Mouse (Mus musculus) midbrain, postnatal 0 days (tissue): Measurements from ENCODE around the gene Thsd7b. TPM values are rescaled to one million over a fixed set of nuclear protein-coding genes. Genes with fewer than 3 reads are reported as not detected.
A peak's percentile ranks its signal among the peaks of the same experiment; 100 is the strongest.

Experiments used
- ATAC-seq: fragments of 200-750 bp; cut with Nextera tagmentation; 2 replicates; pipeline ENCODE4 v1.8.0; 2017; ENCODE audit warnings: moderate number of reproducible peaks, mild to moderate bottlenecking, moderate TSS enrichment, moderate library complexity; ENCODE audit not compliant: low FRiP score
- DNase-seq: peaks from one replicate; pipeline ENCODE4 v3.0.0-alpha.2; 2015; ENCODE audit warnings: low spot score
- H3K27ac ChIP-seq: fragments of 300-500 bp; sonication (generic); 2 replicates; pipeline ENCODE4 v1.5.1; 2014; ENCODE audit warnings: low read depth, mild to moderate bottlenecking, low read length, mixed read lengths
- H3K27me3 ChIP-seq: fragments of 300-500 bp; sonication (generic); 2 replicates; pipeline ENCODE4 v1.6.1; 2014; ENCODE audit warnings: low read length, control low read depth, mixed read lengths; ENCODE audit not compliant: insufficient read depth
- H3K36me3 ChIP-seq: fragments of 300-500 bp; sonication (generic); 2 replicates; pipeline ENCODE4 v1.6.1; 2014; ENCODE audit warnings: low read length, control low read depth, mixed read lengths; ENCODE audit not compliant: insufficient read depth
- H3K4me1 ChIP-seq: fragments of 300-500 bp; sonication (generic); 2 replicates; pipeline ENCODE4 v1.6.1; 2014; ENCODE audit warnings: mild to moderate bottlenecking, control low read depth, antibody characterized with exemption, low read length, mixed read lengths; ENCODE audit not compliant: insufficient read depth
- H3K4me2 ChIP-seq: fragments of 300-500 bp; sonication (generic); 2 replicates; pipeline ENCODE4 v1.6.1; 2014; ENCODE audit warnings: low read depth, mild to moderate bottlenecking, low read length, mixed read lengths; ENCODE audit not compliant: poor library complexity, severe bottlenecking
- H3K4me3 ChIP-seq: fragments of 300-500 bp; sonication (generic); 2 replicates; pipeline ENCODE4 v1.5.1; 2014; ENCODE audit warnings: low read depth, mild to moderate bottlenecking, low read length, moderate library complexity
- H3K9ac ChIP-seq: fragments of 300-500 bp; sonication (generic); replicated peaks from 2 replicates; pipeline ENCODE4 v1.6.1; 2014; ENCODE audit warnings: mild to moderate bottlenecking, low read length, moderate library complexity, mixed read lengths; ENCODE audit not compliant: poor library complexity, severe bottlenecking
- H3K9me3 ChIP-seq: fragments of 300-500 bp; sonication (generic); 2 replicates; pipeline ENCODE4 v1.6.1; 2016; ENCODE audit warnings: low read length, control low read depth
- CTCF ChIP-seq: IDR thresholded peaks from 2 replicates; pipeline ENCODE4 v1.5.1; 2016; ENCODE audit warnings: antibody characterized with exemption, mild to moderate bottlenecking
- WGBS: fragments of 180-500 bp; shearing (Covaris S2); extraction: QIAGEN DNeasy Blood & Tissue Kit; methylation state at CpG from one replicate; pipeline ENCODE4 v1.1.7; 2014; 5-methylcytosine and 5-hydroxymethylcytosine counted together
- polyA plus RNA-seq: library from polyadenylated mRNA; unstranded; fragments of >200 nt; fragmentation: Nextera tagmentation; extraction: Ambion mirVana; gene quantifications from 2 replicates; pipeline ENCODE4 v1.2.1, GENCODE M21; 2015
- total RNA-seq: library from RNA; depleted of rRNA; stranded (reverse); fragments of >200 nt; gene quantifications from 2 replicates; pipeline ENCODE4 v1.2.3, GENCODE M21; 2014

Thsd7b gene
- total and polyA plus RNA-seq, 2 experiments from 2014 or later: 11.6 to 20.8 TPM

GRCm38 (mm10) chr1:129365590-129365989, 92.5 kb downstream of the Thsd7b start:
- DNase-seq: no peak
- no peaks in the 10 kb centered on the region for H3K9me3 ChIP-seq
- H3K4me2 ChIP-seq: no peak overlapping the region
- H3K4me1 ChIP-seq: no peaks in the 10 kb centered on the region
- H3K4me3 ChIP-seq: no peak overlapping the region
- H3K27me3 ChIP-seq: no peaks in the 10 kb centered on the region
- no peak overlapping the region for H3K27ac ChIP-seq
- no peak for ATAC-seq
- WGBS: 46% methylated on average over 1 of the region's 1 CpGs
- H3K9ac ChIP-seq: no peak overlapping the region
- H3K36me3 ChIP-seq: no peaks in the 10 kb centered on the region
- TF ChIP-seq CTCF: no peak

GRCm38 (mm10) chr1:129386479-129386878, 113.4 kb downstream of the Thsd7b start:
- H3K4me2 ChIP-seq: no peak overlapping the region
- no peaks in the 10 kb centered on the region for H3K36me3 ChIP-seq
- no peaks in the 10 kb centered on the region for H3K27me3 ChIP-seq
- no peaks in the 10 kb centered on the region for H3K4me1 ChIP-seq
- DNase-seq (no peak), ATAC-seq (no peak)
- no peak overlapping the region for H3K9ac ChIP-seq
- no peak overlapping the region for H3K27ac ChIP-seq
- no peaks in the 10 kb centered on the region for H3K9me3 ChIP-seq
- H3K4me3 ChIP-seq: no peak overlapping the region
- TF ChIP-seq CTCF: no peak

- H3K27me3 ChIP-seq: no peaks in the 10 kb centered on the region
- WGBS: 80% methylated on average over 1 of the region's 1 CpGs
- no peaks in the 10 kb centered on the region for H3K4me1 ChIP-seq
- H3K4me3 ChIP-seq: no peak overlapping the region
- H3K36me3 ChIP-seq: no peaks in the 10 kb centered on the region
- H3K9me3 ChIP-seq: no peaks in the 10 kb centered on the region
- no peak overlapping the region for H3K27ac ChIP-seq
- no peak overlapping the region for H3K9ac ChIP-seq
- no peak overlapping the region for H3K4me2 ChIP-seq
- DNase-seq: no peak
- TF ChIP-seq CTCF: no peak
- no peak for ATAC-seq
Measured at GRCm38 (mm10) chr1:129411584-129411983, 138.5 kb downstream of the Thsd7b start.

GRCm38 (mm10) chr1:129421581-129421980, 148.5 kb downstream of the Thsd7b start:
- TF ChIP-seq CTCF: no peak
- H3K27ac ChIP-seq: no peak overlapping the region
- no peaks in the 10 kb centered on the region for H3K4me1 ChIP-seq
- no peak overlapping the region for H3K4me3 ChIP-seq
- no peak for ATAC-seq
- no peaks in the 10 kb centered on the region for H3K9me3 ChIP-seq
- H3K27me3 ChIP-seq: no peaks in the 10 kb centered on the region
- no peak for DNase-seq
- no peak overlapping the region for H3K4me2 ChIP-seq
- no peaks in the 10 kb centered on the region for H3K36me3 ChIP-seq
- no peak overlapping the region for H3K9ac ChIP-seq

GRCm38 (mm10) chr1:129464414-129464813, 191.3 kb downstream of the Thsd7b start:
- Histone ChIP-seq H3K9me3 (no peaks in the 10 kb centered on the region), H3K4me1 (no peaks in the 10 kb centered on the region), H3K4me2 (no peak overlapping the region), H3K36me3 (no peaks in the 10 kb centered on the region), H3K27me3 (no peaks in the 10 kb centered on the region), H3K27ac (no peak overlapping the region), H3K4me3 (no peak overlapping the region), H3K9ac (no peak overlapping the region)
- DNase-seq: no peak
- ATAC-seq: no peak
- 45% methylated on average over 2 of the region's 2 CpGs for WGBS
- TF ChIP-seq CTCF: no peak

GRCm38 (mm10) chr1:129473504-129473903, 200.4 kb downstream of the Thsd7b start:
- Histone ChIP-seq H3K9me3 (no peaks in the 10 kb centered on the region), H3K27me3 (no peaks in the 10 kb centered on the region), H3K9ac (no peak overlapping the region), H3K4me3 (no peak overlapping the region), H3K27ac (no peak overlapping the region), H3K4me2 (no peak overlapping the region), H3K4me1 (no peaks in the 10 kb centered on the region), H3K36me3 (no peaks in the 10 kb centered on the region)
- 37% methylated on average over 7 of the region's 7 CpGs for WGBS
- no peak for TF ChIP-seq CTCF
- ATAC-seq: no peak
- DNase-seq: peak; percentile 26
